Mouse (Mus musculus): ENCODE measurements around the gene Ctdsp2.

GRCm38 (mm10) chr10:127030336-127031296 lies 52.1 kb downstream of the Ctdsp2 start, which contains the start of gene Tsfm:
- TF ChIP-seq CTCF (IDR thresholded peaks at IDR 0.05; ENCODE audit: extremely low read depth, insufficient read depth, insufficient read length, insufficient replicate concordance) (peak; percentile 97), POLR2A (IDR thresholded peaks at IDR 0.05; ENCODE audit: low read depth, low read length) (peak; percentile 23; the same call in 1 of the 2 replicates)

All from spleen, adult 2 months (tissue).